In the genomic region with DNA sequence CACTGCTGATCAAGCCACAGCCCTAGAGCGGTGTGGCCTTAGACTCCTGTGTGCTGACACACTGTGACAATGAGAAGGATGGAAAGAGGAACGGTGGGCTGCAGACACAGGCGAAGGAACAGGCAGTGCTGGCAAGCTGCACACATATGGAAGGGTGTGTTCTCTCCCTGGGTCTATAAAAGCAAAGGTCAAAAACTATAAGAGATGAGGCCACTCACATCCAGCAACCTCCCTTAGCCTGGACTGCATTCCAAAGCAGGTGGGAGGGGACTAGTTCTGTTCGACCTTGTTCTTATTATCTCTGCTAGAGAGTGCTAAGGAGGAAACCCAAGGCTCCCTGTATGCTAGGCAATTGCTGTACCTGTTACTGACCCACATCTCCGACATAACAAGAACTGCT, we compare ENCODE assay signal across 21 mouse cellular contexts. TPM values are rescaled to one million over a fixed set of nuclear protein-coding genes. Genes with fewer than 3 reads are reported as not detected.
DNase-seq lines count a peak whose midpoint lies in the region; ATAC-seq lines count a peak whose summit lies in the region.
"Had no signal": no experiment of that assay in that cellular context is flagged by ENCODE, and none has a peak within 500 bp of the region (broad histone marks: within the 10 kb centered on the region; RNA-seq: fewer than 3 reads in every experiment).

No protein-coding gene starts in this region.

- ATAC-seq in intestine, embryonic 14.5 days (replicated peaks; ENCODE audit: low FRiP score, low TSS enrichment, low read depth), result peak; percentile 55
- ATAC-seq in intestine, embryonic 16.5 days, result peak; percentile 90
- ATAC-seq in stomach, embryonic 16.5 days (ENCODE audit: insufficient read depth, low FRiP score), result peak; percentile 74; the same call in 1 of the 2 replicates
- ATAC-seq in forebrain, embryonic 13.5 days, result no peak
- ATAC-seq: forebrain, embryonic 15.5 days had no signal

- no peaks in the 10 kb centered on the region for H3K27me3 ChIP-seq in intestine, embryonic 14.5 days (replicated peaks; ENCODE audit: control insufficient read depth, insufficient read depth, low read length)
- H3K27me3 ChIP-seq in intestine, embryonic 16.5 days (replicated peaks; ENCODE audit: control insufficient read depth, insufficient read depth, low read length), result no peaks in the 10 kb centered on the region
- H3K27me3 ChIP-seq in stomach, embryonic 16.5 days (ENCODE audit: control insufficient read depth, insufficient read depth, low read length), result no peaks in the 10 kb centered on the region
- peaks cover 4% of the 10 kb centered on the region; the same call in 1 of the 2 replicates for H3K27me3 ChIP-seq in forebrain, embryonic 13.5 days
- H3K27me3 ChIP-seq in limb, embryonic 10.5 days (ENCODE audit: low read depth, poor library complexity, severe bottlenecking), result peaks cover 8% of the 10 kb centered on the region
- H3K27me3 ChIP-seq: forebrain, embryonic 15.5 days had no signal

- DNase-seq in kidney, postnatal 14 days, result peak; percentile 36
- no peak for DNase-seq in kidney, adult 11 months
- no peak for DNase-seq in intestine, embryonic 14.5 days (ENCODE audit: low spot score)
- no peak for DNase-seq in limb, embryonic 10.5 days (ENCODE audit: low spot score)
- DNase-seq: adrenal gland, adult 8-10 months; adrenal gland, postnatal 36 days; cerebellum, adult 2 months; cerebellum, postnatal 10 days; gastrocnemius, postnatal 10 days; heart, adult 18-20 months; heart, postnatal 10 days; heart, postnatal 4 days had no signal

- H3K9ac ChIP-seq in intestine, embryonic 14.5 days (ENCODE audit: low read length), result no peak overlapping the region
- H3K9ac ChIP-seq in intestine, embryonic 16.5 days (ENCODE audit: low read depth, low read length), result no peak overlapping the region
- H3K9ac ChIP-seq in stomach, embryonic 16.5 days (ENCODE audit: low read length), result no peak overlapping the region
- H3K9ac ChIP-seq in forebrain, embryonic 13.5 days, result no peak overlapping the region
- H3K9ac ChIP-seq: forebrain, embryonic 15.5 days; hindbrain, embryonic 12.5 days had no signal

- no peaks in the 10 kb centered on the region for H3K36me3 ChIP-seq in intestine, embryonic 14.5 days (ENCODE audit: control insufficient read depth, insufficient read depth, low read length)
- H3K36me3 ChIP-seq in intestine, embryonic 16.5 days (ENCODE audit: control insufficient read depth, insufficient read depth, low read length), result no peaks in the 10 kb centered on the region
- no peaks in the 10 kb centered on the region for H3K36me3 ChIP-seq in stomach, embryonic 16.5 days (ENCODE audit: control insufficient read depth, insufficient read depth, low read length)
- H3K36me3 ChIP-seq in forebrain, embryonic 13.5 days (ENCODE audit: poor library complexity, severe bottlenecking), result no peaks in the 10 kb centered on the region
- no peaks in the 10 kb centered on the region for H3K36me3 ChIP-seq in limb, embryonic 10.5 days
- H3K36me3 ChIP-seq: embryonic facial prominence, embryonic 10.5 days; forebrain, embryonic 10.5 days; forebrain, embryonic 15.5 days; heart, embryonic 10.5 days; hindbrain, embryonic 12.5 days had no signal

- no peaks in the 10 kb centered on the region for H3K4me1 ChIP-seq in intestine, embryonic 14.5 days (replicated peaks; ENCODE audit: control insufficient read depth, insufficient read depth, low read length)
- H3K4me1 ChIP-seq in intestine, embryonic 16.5 days (ENCODE audit: control insufficient read depth, insufficient read depth, low read length), result peaks cover 7% of the 10 kb centered on the region; the same call in 1 of the 2 replicates
- H3K4me1 ChIP-seq in stomach, embryonic 16.5 days (ENCODE audit: control insufficient read depth, insufficient read depth, low read length), result no peaks in the 10 kb centered on the region
- no peaks in the 10 kb centered on the region for H3K4me1 ChIP-seq in forebrain, embryonic 13.5 days
- H3K4me1 ChIP-seq in limb, embryonic 10.5 days, result peaks cover 9% of the 10 kb centered on the region
- H3K4me1 ChIP-seq: forebrain, embryonic 15.5 days; hindbrain, embryonic 12.5 days had no signal

- H3K9me3 ChIP-seq in intestine, embryonic 14.5 days (ENCODE audit: control insufficient read depth, low read length), result no peaks in the 10 kb centered on the region
- no peaks in the 10 kb centered on the region for H3K9me3 ChIP-seq in intestine, embryonic 16.5 days (ENCODE audit: control insufficient read depth, low read length)
- no peaks in the 10 kb centered on the region for H3K9me3 ChIP-seq in stomach, embryonic 16.5 days (replicated peaks; ENCODE audit: control insufficient read depth, low read length)
- no peaks in the 10 kb centered on the region for H3K9me3 ChIP-seq in forebrain, embryonic 13.5 days (replicated peaks)
- no peaks in the 10 kb centered on the region for H3K9me3 ChIP-seq in limb, embryonic 10.5 days (replicated peaks)
- H3K9me3 ChIP-seq: embryonic facial prominence, embryonic 10.5 days; forebrain, embryonic 10.5 days; forebrain, embryonic 15.5 days; heart, embryonic 10.5 days; hindbrain, embryonic 12.5 days had no signal

- H3K4me2 ChIP-seq in intestine, embryonic 14.5 days (ENCODE audit: low read length), result no peak overlapping the region
- no peak overlapping the region for H3K4me2 ChIP-seq in intestine, embryonic 16.5 days (ENCODE audit: low read depth, low read length)
- H3K4me2 ChIP-seq in stomach, embryonic 16.5 days (ENCODE audit: low read depth, low read length), result no peak overlapping the region
- H3K4me2 ChIP-seq in forebrain, embryonic 13.5 days, result no peak overlapping the region
- H3K4me2 ChIP-seq: forebrain, embryonic 15.5 days; hindbrain, embryonic 12.5 days had no signal

- WGBS in intestine, embryonic 14.5 days, result 57% methylated on average over 5 of the region's 5 CpGs
- 46% methylated on average over 5 of the region's 5 CpGs for WGBS in intestine, embryonic 16.5 days
- WGBS in stomach, embryonic 16.5 days, result 49% methylated on average over 5 of the region's 5 CpGs
- WGBS in forebrain, embryonic 13.5 days, result 70% methylated on average over 5 of the region's 5 CpGs
- 70% methylated on average over 5 of the region's 5 CpGs for WGBS in limb, embryonic 10.5 days

- no peak overlapping the region for H3K4me3 ChIP-seq in intestine, embryonic 14.5 days (ENCODE audit: low read depth, low read length)
- no peak overlapping the region; the same call in 1 of the 2 replicates for H3K4me3 ChIP-seq in intestine, embryonic 16.5 days (ENCODE audit: low read length)
- no peak overlapping the region for H3K4me3 ChIP-seq in stomach, embryonic 16.5 days (replicated peaks; ENCODE audit: low read length)
- no peak overlapping the region for H3K4me3 ChIP-seq in forebrain, embryonic 13.5 days
- H3K4me3 ChIP-seq in limb, embryonic 10.5 days, result no peak overlapping the region
- H3K4me3 ChIP-seq: embryonic facial prominence, embryonic 10.5 days; erythroblast, embryonic 14.5 days; forebrain, embryonic 10.5 days; forebrain, embryonic 15.5 days; heart, embryonic 10.5 days; hindbrain, embryonic 12.5 days had no signal

- H3K27ac ChIP-seq in intestine, embryonic 14.5 days (ENCODE audit: low read depth), result 0 out of 2 replicates have a peak overlapping the region, but pooled peaks have one; percentile 9
- H3K27ac ChIP-seq in intestine, embryonic 16.5 days (ENCODE audit: low read length), result peak overlapping the region; percentile 71
- no peak overlapping the region for H3K27ac ChIP-seq in stomach, embryonic 16.5 days (ENCODE audit: low read length)
- no peak overlapping the region for H3K27ac ChIP-seq in forebrain, embryonic 13.5 days
- no peak overlapping the region for H3K27ac ChIP-seq in limb, embryonic 10.5 days
- H3K27ac ChIP-seq: embryonic facial prominence, embryonic 10.5 days; forebrain, embryonic 10.5 days; forebrain, embryonic 15.5 days; heart, embryonic 10.5 days; hindbrain, embryonic 12.5 days had no signal

RNA-seq across cellular contexts. Expression of a gene that starts 6.1 kb away (rescaled TPM):
- 61.9 and 66.7 TPM in 2 replicates for polyA plus RNA-seq in intestine, embryonic 14.5 days (2014; fragmentation: Nextera tagmentation; extraction: Ambion mirVana)
- polyA plus RNA-seq in intestine, embryonic 16.5 days (2015; fragmentation: Nextera tagmentation; extraction: Ambion mirVana), result 139 and 156 TPM in 2 replicates
- polyA plus RNA-seq in stomach, embryonic 16.5 days (2015; fragmentation: Nextera tagmentation; extraction: Ambion mirVana), result 41.0 and 42.3 TPM in 2 replicates
- 5.2 and 5.4 TPM in 2 replicates for polyA plus RNA-seq in forebrain, embryonic 13.5 days (2015; fragmentation: Nextera tagmentation; extraction: Ambion mirVana)
- polyA plus RNA-seq in limb, embryonic 10.5 days (2016; fragmentation: Nextera tagmentation; extraction: Ambion mirVana), result 9.3 and 12.7 TPM in 2 replicates

RNA-seq across cellular contexts. Expression of a gene that starts 31.6 kb away (rescaled TPM):
- 13.0 and 17.1 TPM in 2 replicates for polyA plus RNA-seq in intestine, embryonic 14.5 days (2014; fragmentation: Nextera tagmentation; extraction: Ambion mirVana)
- 7.2 and 7.5 TPM in 2 replicates for polyA plus RNA-seq in intestine, embryonic 16.5 days (2015; fragmentation: Nextera tagmentation; extraction: Ambion mirVana)
- polyA plus RNA-seq in stomach, embryonic 16.5 days (2015; fragmentation: Nextera tagmentation; extraction: Ambion mirVana), result 8.2 and 12.2 TPM in 2 replicates
- 16.4 and 16.5 TPM in 2 replicates for polyA plus RNA-seq in forebrain, embryonic 13.5 days (2015; fragmentation: Nextera tagmentation; extraction: Ambion mirVana)
- polyA plus RNA-seq in limb, embryonic 10.5 days (2016; fragmentation: Nextera tagmentation; extraction: Ambion mirVana), result 8.3 and 11.4 TPM in 2 replicates
- polyA plus RNA-seq: erythroblast, embryonic 14.5 days had no signal

Comparison
In these comparisons a context has a peak if more than half of its experiments do, and no peak if none do; other contexts are left out.
1. H3K27ac ChIP-seq: peak in intestine, embryonic 14.5 days (single experiment) and intestine, embryonic 16.5 days (single experiment); none in stomach, embryonic 16.5 days (single experiment), forebrain, embryonic 13.5 days (single experiment) and limb, embryonic 10.5 days (single experiment).